Mouse (Mus musculus) gastrocnemius, postnatal 36 days (tissue): ENCODE measurements around the gene Flii. TPM values are rescaled to one million over a fixed set of nuclear protein-coding genes. Genes with fewer than 3 reads are reported as not detected.
A peak's percentile ranks its signal among the peaks of the same experiment; 100 is the strongest.

Experiments
- DNase-seq, 2 experiments: peaks; one replicate each; pipeline ENCODE4 v3.0.0; 2022
- intact Hi-C: fragments of 180-260 bp; cut with DNase I; formaldehyde crosslinking; loops from one replicate; pipeline ENCODE4 v1.15.1; 2025
- long read RNA-seq, 2 experiments: library from polyadenylated mRNA; stranded (forward); transcript quantifications; one replicate each; pipeline ENCODE4 v2.0.0; 2021
- total RNA-seq, 2 experiments: library from RNA; stranded (reverse); gene quantifications; 2 replicates each; pipeline ENCODE4 v1.2.3; 2021

Gene Flii
- 10 to 100 TPM; 91.5 to 95.2 TPM for total RNA-seq
- long read RNA-seq, experiment 1, full-length matches to known transcripts: 8 of 28 reads
- long read RNA-seq, experiment 1, partial matches to known transcripts: 12 of 28 reads
- long read RNA-seq, experiment 1, other reads (novel, unspliced or antisense): 8 of 28 reads
- long read RNA-seq, experiment 2, full-length matches to known transcripts: 14 of 34 reads
- long read RNA-seq, experiment 2, partial matches to known transcripts: 11 of 34 reads
- long read RNA-seq, experiment 2, other reads (novel, unspliced or antisense): 9 of 34 reads

DNA sequence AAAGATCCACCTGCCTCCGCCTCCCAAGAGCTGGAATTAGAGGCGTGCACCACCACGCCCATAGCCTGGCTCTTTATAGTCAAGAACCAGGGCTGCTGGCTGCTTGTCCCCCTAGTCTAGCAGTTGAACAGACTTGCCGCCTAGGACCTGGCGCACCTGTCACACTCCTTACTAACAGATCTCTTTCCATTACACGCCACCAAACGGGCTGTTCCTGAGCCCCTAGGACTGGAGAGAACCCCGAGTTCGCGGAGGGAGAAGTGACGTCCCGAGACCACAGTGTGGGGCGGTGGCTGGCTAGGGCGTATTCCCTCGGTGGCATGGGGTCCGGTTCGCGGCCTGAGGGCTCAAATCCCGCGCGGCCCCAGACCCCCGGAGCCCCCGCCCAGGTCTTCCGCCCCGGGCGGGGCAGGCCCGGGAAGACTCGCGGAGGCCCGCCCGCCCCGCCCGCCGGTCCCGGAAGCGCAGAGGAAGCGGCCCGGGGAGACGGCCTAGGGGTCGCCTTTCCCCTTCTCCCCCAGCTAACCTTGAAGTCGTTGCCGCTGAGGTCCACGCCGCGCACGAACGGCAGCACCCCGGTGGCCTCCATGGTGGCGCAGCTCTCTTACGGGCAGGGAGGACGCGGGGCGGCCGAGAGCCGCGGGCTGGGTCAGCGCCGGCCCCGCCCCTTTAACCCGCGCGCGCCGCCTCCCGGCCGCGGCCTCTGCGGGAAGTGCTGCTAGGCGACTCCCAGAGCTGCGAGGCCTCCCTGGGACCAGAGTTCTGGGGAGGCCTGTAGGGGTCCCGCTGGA, at the start of gene Flii:
TSS of gene Flii (minus strand) at position 663 of the 791 bp plus-strand sequence.
- peak; percentile 76 to 77 for DNase-seq
- intact Hi-C loops: no loop called here

DNA sequence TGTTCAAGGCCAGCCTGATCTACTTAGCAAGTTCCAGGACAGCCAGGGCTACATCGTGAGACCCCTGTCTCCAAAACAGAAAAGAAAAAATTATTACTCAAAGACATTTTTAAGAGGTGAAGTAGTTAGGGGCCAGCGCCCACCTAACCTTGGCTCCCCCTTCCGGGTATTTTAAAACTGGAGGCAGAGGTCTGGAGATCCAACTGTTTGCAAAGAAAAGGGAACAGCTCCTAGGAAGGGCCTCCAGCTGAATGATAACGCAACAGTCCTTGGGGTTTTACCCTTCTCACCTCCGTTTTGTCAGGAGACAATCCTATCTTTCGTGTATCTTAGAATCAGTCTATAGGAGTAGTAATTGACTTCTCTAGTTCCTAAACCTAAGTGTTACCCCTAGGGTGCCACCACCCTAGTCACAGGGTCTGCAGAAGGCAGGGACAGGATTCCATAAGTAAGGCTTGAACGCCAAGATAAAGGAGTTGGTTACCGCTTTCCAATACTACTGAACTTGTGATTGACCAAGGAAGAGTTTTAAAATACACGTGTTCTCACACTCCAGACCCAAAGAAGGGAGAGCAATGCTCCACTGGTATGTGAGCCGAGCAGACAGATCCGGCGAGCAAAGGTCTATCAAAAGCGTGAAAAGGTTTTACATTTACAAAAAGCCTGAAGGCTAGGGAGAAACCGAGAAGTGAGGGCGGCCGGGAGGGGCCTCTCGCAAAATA, 49.2 kb upstream of the Flii start:
- intact Hi-C loops: loop anchor here (5.0 kb wide), 2 partner anchors 44 to 79 kb away; partner anchors contain the start of gene Llgl1
- no peak for DNase-seq

DNA sequence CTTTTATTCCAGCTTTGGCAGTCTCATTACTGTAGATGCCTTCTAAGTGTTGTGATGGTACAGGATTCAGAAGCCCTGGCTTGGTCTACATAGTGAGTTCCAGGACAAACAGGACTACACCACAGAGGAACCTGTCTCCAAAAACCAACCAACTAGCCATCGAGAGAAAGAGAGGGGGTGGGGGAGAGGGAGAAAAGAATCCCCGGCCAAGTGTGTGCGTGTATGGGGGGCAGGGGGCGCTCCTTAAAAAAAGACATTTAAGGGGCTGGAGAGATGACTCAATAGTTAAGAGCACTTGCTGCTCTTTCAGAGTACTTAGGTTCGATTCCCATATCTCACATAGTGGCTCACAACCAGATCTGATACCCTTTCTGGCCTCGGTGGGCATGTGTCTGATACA, 48.5 kb upstream of the Flii start:
- intact Hi-C loops: loop anchor here (5.0 kb wide), 2 partner anchors 43 to 78 kb away; partner anchors contain the start of gene Llgl1
- no peak for DNase-seq

DNA sequence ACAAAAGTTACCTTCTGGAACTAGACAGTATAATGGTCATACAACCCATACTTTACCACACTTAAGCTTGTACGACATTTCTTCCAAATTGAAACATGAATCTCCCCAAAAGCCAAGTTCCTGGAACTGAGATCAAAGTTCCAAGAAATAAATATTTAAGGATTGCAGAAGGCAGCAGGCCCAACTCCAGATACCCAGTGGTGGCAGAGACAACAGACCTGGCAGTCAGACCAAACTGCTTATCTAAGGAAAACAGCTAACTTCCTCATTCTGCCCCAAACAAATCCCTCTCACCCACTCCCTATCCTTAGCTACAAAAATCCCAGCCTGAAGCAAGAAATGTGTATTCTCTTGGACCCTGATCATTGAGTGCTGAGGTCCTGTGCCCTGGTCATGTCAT, 47.8 kb upstream of the Flii start:
- intact Hi-C loops: loop anchor here (5.0 kb wide), 2 partner anchors 43 to 78 kb away; partner anchors contain the start of gene Llgl1
- DNase-seq: no peak

DNA sequence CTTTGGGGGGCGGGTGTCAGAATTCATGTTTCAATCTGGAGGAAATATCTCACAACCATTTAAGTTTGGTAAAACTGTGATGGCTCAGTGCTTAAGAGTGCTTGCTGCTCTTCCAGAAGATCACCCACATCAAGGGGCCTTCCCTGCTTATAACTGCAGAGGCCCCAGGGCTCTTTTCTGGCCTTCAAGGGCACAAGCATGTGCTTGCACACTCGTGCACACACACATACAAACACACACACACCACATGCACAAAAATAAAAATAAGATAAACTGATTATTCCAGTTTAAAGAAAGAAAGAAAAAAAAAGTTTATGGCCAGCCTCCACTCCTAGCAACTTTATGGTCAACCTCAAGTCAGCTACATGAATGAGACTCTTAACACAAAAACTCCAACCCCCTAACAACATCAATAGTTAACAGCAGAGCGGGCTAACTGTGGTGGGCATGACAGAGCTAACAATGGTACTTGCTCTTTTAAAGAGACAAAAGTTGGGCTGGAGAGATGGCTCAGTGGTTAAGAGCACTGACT, 47.2 kb upstream of the Flii start:
- intact Hi-C loops: no loop called here
- no peak for DNase-seq

DNA sequence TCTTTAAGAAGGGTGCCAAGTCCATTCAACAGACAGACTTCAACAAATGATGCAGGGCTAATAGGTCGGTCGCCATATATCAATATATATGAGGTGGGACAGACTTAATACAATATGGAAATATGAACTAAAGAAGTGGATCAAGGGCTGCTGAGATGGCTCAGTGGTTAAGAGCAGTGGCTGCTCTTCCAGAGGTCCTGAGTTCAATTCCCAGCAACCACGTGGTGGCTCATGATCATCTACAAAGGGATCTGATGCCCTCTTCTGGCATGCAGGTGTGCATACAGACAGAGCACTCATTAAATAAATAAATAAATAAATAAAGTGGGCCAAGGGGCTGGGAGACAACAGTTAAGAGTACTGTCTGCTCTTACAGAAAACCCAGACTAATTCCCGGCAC, 45.1 kb upstream of the Flii start:
- intact Hi-C loops: no loop called here
- DNase-seq: no peak

DNA sequence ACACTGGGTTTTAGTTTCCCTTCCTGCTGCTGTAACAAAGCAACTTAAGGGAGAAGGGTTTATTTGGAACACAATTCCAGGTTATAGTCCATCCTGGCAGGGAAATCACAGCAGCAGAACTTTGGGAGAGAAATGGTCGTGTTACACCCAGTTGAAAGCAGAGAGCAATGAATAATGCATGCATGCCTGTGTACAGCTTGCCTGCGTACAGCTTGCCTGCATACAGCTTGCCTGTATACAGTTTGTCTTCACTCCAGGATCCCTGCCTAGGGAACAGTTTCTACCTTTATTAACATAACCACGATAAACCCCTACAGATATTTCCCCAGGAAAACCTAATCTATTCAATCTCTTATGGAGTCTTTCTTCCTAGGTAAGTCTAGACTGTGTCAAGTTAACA, 43.7 kb upstream of the Flii start:
- DNase-seq: no peak
- intact Hi-C loops: no loop called here

DNA sequence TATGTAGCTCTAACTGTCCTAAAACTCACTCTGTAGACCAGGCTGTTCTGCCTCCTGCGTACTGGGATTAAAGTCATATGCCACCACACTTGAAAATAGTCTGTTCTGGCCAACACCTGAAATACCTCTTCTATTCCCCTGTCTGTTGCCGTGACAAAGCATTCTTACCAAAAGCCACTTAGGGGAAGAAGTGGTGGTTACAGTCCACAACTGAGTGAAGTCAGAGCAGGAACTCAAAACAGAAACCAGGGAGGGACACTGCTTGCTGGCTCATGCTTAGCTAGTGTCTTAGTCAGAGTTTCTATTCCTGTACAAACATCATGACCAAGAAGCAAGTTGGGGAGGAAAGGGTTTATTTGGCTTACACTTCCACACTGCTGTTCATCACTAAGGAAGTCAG, 42.3 kb upstream of the Flii start:
- no peak for DNase-seq
- intact Hi-C loops: no loop called here

DNA sequence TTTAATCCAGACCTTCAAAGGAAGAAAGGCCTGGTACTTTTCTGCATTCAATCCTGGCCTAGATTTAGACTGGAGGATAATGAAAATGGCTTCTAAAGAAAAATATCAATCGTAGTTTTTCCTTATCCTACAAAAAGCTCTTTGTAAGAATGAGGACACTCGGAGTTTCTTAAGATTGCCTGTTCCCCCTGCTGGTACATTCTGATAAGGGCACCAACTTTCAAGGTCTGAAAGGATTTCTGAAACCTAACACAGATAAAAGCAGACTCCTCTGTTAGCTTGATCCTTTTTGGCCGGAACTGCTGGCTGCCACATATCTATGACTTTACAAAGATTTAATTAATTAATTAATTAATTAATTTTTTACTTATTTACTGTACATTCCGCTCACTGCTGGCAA, 39.9 kb upstream of the Flii start:
- intact Hi-C loops: no loop called here

DNA sequence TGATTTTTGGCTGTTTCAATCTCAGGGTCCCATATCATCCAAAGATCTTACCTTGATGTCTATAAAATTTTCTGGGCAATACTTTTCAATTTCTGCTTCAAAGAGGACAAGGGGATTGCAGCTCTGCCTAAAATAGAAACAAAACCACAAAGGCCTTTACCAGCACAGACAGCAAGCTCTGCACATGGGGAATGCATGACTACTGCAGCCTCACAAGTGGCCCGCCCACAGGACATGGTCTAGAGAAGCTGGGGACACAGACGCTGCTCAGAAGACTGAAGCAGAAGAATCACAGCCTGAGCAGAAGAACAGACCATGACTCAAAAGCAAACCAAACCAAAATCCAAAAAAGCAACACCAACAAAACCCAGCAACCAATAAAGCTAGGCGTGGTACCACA, 34.6 kb upstream of the Flii start:
- intact Hi-C loops: no loop called here
- no peak for DNase-seq

More for the DNA sequence above, 39.9 kb upstream of the Flii start:
- DNase-seq: no peak

DNA sequence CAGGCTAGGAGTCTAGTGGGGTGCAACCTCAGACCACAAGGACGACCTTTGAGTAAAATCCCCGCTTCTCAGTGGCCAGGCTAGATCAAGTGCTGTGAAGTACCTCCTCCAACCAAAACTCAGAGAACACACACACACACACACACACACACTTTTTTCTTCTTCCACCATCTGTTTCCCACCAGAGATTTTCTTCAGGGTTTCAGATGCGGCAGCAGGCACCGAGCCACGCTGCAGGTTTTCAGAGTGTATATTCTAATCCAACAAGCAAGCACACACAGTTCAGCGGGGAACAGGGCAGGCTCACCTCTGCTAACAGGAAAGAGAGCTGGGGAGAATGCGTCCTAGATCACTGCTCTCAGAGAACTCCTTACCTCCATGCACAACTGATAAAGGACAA, 28.5 kb upstream of the Flii start:
- intact Hi-C loops: no loop called here
- no peak for DNase-seq

DNA sequence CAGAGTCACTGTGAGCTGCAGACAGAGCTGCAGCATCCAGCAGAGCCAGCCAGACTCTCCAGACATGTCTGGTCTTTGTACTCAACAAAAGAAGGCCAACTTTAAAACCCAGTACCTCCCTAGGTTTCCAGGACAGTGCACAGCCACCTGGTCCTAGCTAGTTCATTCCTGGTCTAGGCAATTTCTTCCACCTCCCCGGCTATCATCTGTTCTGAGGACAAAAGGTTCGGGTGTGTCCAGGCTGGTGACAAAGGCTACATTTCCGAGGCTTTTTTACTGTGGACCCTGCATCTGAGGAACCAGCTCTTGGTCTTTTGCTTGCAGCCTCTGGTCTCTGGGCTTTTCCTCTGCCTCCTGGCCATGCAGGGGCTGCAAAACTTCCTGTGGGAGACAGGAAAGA, 13.3 kb upstream of the Flii start:
- intact Hi-C loops: no loop called here
- DNase-seq: no peak

DNA sequence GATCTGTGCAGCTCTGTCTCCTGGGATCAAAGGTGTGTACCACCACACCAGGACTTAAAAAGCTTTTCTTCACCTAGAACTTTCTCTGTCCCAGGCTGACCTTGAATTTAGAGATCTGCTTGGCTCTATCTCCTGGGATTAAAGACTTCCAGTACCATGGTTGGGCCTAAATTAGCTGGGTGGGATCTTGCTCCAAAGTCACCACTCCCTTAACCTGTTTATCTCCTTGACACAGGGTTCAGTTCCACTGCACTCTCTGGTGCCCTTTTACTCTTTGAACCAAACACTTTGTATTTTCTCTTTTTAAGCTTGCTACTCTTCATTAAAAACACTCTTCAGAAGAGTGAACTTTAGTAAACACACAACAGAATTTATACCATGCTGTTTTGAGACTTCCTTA, 10.4 kb upstream of the Flii start:
- no peak for DNase-seq
- intact Hi-C loops: no loop called here

DNA sequence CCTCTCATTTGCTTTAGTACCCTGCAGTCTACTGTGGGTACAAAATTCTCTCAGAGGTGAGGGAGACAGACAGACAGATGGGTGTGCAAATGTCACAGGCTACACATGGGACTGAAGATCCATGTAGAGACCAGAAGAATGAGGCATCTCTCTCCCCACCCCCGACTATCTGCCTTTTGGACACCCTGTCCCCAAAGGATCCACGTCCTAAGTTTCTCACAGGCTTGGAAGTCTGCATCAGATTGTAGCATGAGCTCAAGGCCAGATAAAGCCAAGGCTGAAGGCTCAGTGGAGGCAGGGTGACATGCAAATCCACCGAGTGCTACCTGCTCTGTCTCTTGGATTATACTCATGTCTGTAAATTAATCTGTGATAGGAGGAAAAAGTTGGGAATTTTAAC, 9.4 kb upstream of the Flii start:
- intact Hi-C loops: no loop called here
- no peak for DNase-seq

DNA sequence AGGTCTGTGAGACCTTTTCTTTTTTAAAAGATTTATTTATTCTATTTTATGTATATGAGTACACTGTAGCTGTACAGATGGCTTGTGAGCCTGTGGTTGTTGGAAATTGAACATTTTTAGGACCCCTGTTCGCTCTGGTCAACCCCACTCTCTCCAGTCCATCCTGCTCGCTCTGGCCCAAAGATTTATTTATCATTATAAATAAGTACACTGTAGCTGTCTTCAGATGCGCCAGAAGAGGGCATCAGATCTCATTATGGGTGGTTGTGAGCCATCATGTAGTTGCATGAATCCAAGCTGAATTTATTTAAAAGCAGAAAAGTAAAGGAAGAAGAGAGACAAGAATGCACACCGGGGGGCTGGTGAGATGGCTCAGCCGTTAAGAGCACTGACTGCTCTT, 8.1 kb upstream of the Flii start:
- DNase-seq: no peak
- intact Hi-C loops: no loop called here

DNA sequence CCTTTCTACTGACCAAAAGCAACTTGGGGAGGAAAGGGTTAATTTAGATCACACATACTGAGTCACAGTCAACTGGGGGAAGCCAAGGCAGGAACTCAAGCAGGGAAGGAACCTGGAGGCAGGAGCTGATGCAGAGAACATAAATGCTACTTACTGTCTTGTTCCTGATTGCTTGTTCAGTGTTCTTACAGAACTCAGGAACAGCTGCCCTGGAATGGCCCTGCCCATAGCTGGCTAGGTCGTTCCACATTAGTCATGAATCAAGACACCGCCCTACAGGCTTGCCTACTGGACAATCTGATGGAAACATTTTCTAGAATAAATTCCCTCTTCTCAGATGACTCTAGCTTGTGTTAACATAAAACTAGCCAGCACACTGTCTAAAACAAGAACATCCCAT, 7.1 kb upstream of the Flii start:
- no peak for DNase-seq
- intact Hi-C loops: loop anchor here (5.0 kb wide), 2 partner anchors 43 to 198 kb away; partner anchors contain the start of genes Map2k3, Smcr8 and Top3a

DNA sequence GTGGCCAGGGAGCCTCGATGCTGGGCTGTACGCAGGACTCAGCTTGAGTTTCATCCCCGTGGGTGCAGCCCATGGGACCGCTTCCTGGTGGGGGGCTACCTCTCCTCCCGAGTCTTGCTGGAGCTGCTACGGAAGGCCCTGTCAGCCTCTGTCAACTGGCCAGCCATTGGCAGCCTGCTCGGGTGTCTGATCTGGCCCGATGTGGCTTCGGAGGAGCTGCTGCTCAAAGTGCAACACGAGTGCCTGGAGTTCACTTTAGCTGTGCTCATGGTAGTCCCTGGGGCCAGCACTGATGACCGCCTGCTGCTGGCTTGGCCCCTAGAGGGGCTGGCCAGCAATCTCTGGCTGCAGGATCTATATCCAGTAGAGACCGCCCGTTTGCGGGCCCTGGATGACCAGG, 4.2 kb upstream of the Flii start:
- intact Hi-C loops: loop anchor here (5.0 kb wide), 2 partner anchors 46 to 201 kb away; partner anchors contain the start of genes Map2k3, Smcr8 and Top3a
- DNase-seq: peak; percentile 50 to 57

DNA sequence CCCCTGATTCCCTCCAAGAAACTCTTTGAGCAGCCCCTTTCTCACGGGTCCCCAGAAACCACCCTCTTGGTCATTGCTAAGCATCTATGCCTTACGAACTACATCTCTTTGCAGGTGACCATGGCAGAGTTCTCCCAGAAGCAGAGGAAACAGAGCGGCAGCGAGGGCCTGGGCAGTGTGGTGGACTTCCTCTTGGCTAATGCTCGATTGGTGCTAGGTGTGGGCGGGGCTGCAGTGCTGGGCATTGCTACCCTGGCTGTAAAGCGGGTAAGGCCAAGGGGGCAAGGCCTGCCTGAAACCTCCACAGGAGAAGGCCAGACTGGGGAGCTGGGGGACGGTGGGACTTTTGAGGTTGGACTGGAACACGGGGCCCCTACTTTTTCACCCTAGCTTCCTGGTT, 3.1 kb upstream of the Flii start:
- no peak for DNase-seq
- intact Hi-C loops: loop anchor here (5.0 kb wide), 2 partner anchors 47 to 202 kb away; partner anchors contain the start of genes Map2k3, Smcr8 and Top3a

DNA sequence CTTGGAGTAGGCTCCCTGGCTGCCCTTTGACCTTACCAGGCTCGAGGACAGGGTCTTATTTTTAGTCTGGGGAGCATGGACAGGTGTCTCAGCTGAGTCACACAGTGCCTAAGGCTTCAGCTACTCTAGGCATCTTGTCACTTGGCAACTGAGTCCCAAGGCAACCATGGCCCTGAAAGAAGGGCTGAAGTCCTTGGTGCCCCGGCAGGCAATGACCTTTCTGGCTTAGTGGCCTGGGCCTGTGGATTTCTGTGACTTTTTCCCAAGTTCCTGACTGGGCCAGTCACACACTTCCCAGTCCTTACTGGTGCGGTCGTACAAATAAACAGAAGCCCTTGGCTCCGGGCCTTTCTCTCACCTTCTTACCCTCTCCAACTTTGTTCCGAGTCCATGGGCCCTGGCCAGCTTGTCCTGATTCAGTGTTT, 2.2 kb upstream of the Flii start:
- intact Hi-C loops: no loop called here

DNA sequence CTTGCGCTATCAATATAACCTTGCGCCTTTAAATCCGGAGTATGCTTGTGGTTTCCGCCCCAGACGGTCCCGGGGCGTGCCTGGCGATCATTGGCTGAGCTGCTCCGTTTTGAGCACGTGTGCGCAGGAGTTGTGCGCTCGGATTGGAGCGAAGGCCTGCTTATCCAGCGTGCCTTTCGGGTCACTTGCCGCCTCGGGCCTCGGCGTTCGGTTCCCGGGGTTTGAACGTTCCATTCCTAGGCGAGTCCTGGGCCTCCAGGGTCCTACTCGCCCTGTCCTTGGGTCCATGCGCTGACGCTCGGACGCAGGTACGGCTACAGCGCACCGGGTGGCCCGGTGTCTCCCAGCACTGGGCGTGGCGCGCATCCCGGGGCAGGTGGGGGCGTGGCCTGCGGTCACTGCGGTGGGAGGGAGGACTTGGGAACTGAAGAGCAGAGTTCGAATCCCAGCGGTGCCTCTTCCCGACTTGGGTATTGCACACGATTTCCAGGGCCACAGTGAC, 1.2 kb upstream of the Flii start, which contains the start of gene Mief2:
TSS of gene Mief2 (plus strand) at position 139 of the 502 bp plus-strand sequence.
- intact Hi-C loops: no loop called here
- peak; percentile 92 for DNase-seq

More for the DNA sequence above, 2.2 kb upstream of the Flii start:
- DNase-seq: peak in 1 of 2 experiments; percentile 43
